Mouse (Mus musculus) limb, embryonic 13.5 days (tissue): ENCODE data around the gene Tnpo3. TPM values are rescaled to one million over a fixed set of nuclear protein-coding genes. Genes with fewer than 3 reads are reported as not detected.

Experiments
- ATAC-seq: fragments of 200-750 bp; cut with Nextera tagmentation; 2 replicates; pipeline ENCODE4 v1.8.0; 2017; ENCODE audit warnings: low read depth, moderate number of reproducible peaks, moderate TSS enrichment; ENCODE audit not compliant: low FRiP score
- H3K27ac ChIP-seq: fragments of 300-500 bp; sonication (generic); 2 replicates; pipeline ENCODE4 v1.5.1; 2015; ENCODE audit warnings: inconsistent platforms, mild to moderate bottlenecking, moderate library complexity
- H3K27me3 ChIP-seq: fragments of 300-500 bp; sonication (generic); 2 replicates; pipeline ENCODE4 v1.6.1; 2015; ENCODE audit warnings: mild to moderate bottlenecking, inconsistent platforms
- H3K36me3 ChIP-seq: fragments of 300-500 bp; sonication (generic); 2 replicates; pipeline ENCODE4 v1.6.1; 2015; ENCODE audit warnings: inconsistent platforms, mild to moderate bottlenecking, moderate library complexity
- H3K4me1 ChIP-seq: fragments of 300-500 bp; sonication (generic); 2 replicates; pipeline ENCODE4 v1.6.1; 2015; ENCODE audit warnings: inconsistent platforms
- H3K4me2 ChIP-seq: fragments of 300-500 bp; sonication (generic); replicated peaks from 2 replicates; pipeline ENCODE4 v1.6.1; 2015; ENCODE audit warnings: inconsistent platforms, mild to moderate bottlenecking, moderate library complexity
- H3K4me3 ChIP-seq: fragments of 300-500 bp; sonication (generic); 2 replicates; pipeline ENCODE4 v1.5.1; 2015; ENCODE audit warnings: moderate library complexity, mild to moderate bottlenecking, inconsistent platforms
- H3K9ac ChIP-seq: fragments of 300-500 bp; sonication (generic); 2 replicates; pipeline ENCODE4 v1.6.1; 2015; ENCODE audit warnings: mild to moderate bottlenecking, inconsistent platforms
- H3K9me3 ChIP-seq: fragments of 300-500 bp; sonication (generic); 2 replicates; pipeline ENCODE4 v1.6.1; 2016; ENCODE audit warnings: inconsistent platforms
- WGBS: fragments of 180-500 bp; shearing (Covaris S2); methylation state at CpG from one replicate; pipeline ENCODE4 v1.1.7; 2015; 5-methylcytosine and 5-hydroxymethylcytosine counted together
- polyA plus RNA-seq: library from polyadenylated mRNA; unstranded; fragments of >200 nt; fragmentation: Nextera tagmentation; extraction: Ambion mirVana; gene quantifications from 2 replicates; pipeline ENCODE4 v1.2.1, GENCODE M21; 2015

Gene Tnpo3
- polyA plus RNA-seq, result 97.3 and 98.8 TPM in 2 replicates

DNA sequence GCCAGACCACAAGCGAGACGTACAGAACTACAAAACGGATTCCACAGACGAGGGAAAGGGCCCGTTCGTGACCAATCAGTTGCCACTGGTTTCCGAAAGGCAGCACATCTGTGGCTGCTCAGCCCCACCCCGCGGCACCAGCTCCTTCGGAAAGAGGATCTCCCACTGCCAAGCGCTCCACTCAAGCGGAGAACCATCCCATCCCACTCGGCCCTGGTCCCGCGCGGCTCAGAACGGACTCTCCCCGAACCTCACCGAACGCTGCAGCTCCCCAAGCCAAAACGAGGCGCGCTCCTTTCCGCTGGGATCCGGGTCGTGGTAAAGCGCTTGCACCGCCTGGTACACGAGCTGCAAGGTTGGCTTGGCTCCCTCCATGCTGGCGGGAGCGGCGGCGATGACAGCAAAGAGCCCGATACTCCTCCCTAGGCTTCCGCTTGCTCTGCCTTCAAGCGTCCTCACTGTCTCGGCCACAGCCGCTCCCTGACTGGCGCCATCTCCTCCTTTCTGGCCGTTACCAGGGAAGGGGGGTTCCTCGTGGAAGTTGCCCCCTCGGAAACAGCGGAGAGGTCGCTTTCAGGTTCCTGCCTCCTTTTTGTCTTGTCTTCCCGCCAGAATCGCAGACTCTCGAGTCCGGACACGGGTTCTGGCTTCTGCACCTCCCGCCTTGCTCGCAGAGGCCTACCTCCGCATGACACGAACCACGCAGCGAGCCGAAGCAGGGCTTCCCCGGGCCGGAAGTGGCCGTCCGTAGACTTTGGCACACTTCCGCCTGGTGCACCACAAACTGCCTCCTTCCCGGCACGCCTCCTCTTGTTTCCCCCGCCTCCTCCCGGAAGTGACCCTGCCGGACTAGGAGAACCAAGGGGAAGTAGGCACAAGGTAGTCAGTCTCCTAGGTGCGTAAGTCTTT, at the start of gene Tnpo3:
Gene Tnpo3 (minus strand): TSS at position 777 of the 909 bp plus-strand sequence.
- ATAC-seq, result peak; percentile 98
- Histone ChIP-seq H3K36me3 (no peaks in the 10 kb centered on the region), H3K4me2 (peak within 1 kb of the TSS; percentile 86), H3K4me3 (peak within 1 kb of the TSS; percentile 99), H3K27ac (peak within 1 kb of the TSS; percentile 84), H3K9me3 (no peaks in the 10 kb centered on the region), H3K9ac (peak within 1 kb of the TSS; percentile 95), H3K27me3 (no peaks in the 10 kb centered on the region), H3K4me1 (peaks cover 18% of the 10 kb centered on the region)
- under 1% methylated on average over 67 of the region's 67 CpGs for WGBS

DNA sequence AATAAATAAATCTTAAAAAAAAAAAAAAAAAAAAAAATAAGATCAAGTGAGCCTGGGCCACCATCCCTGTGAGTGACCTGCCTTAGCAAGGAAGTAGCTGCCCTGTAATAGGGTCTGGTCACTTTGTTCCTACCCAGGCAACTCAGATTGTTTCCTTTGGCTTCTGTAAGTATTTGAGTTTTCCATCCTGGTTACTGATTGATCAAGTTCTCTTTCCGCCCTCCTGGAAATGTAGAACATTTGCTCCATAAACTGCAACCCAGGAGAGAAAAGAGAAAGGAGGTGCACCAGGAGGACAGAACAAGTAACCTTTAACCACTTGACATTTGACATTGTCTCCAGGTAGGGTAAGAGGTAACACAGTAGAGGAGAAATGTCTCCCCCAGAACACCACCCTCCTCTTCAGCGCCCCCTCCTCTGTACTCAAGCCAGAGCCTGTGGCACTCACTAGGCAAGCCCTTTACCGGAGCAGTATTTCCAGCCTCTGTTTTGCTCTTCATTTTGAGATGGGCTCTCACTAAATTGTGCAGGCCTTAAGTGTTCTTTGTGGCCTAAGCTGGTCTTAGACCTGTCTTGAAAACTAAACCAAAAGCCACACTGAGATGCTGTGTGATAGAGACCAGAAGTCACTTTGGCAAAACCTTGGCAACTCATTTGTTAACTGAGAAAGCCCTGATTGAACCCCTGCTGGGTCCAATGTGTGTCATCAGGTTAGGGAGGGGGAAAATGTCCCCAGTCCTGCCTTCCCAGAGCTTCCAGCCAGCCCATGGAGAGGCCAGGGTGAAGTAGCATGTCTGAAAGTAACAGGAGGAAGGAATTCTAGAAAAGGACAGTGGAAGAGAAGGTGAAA, 49.2 kb upstream of the Tnpo3 start:
- WGBS, result 90% methylated on average over 3 of the region's 3 CpGs

GRCm38 (mm10) chr6:29653271-29653670, 43.6 kb upstream of the Tnpo3 start:
- ATAC-seq, result no peak
- no peaks in the 10 kb centered on the region for H3K36me3 ChIP-seq
- H3K4me1 ChIP-seq, result no peaks in the 10 kb centered on the region
- no peak overlapping the region for H3K27ac ChIP-seq
- H3K9ac ChIP-seq, result no peak overlapping the region
- H3K4me2 ChIP-seq, result no peak overlapping the region
- no peaks in the 10 kb centered on the region for H3K9me3 ChIP-seq
- H3K4me3 ChIP-seq, result no peak overlapping the region
- no peaks in the 10 kb centered on the region for H3K27me3 ChIP-seq

More for the DNA sequence above, 49.2 kb upstream of the Tnpo3 start:
- no peak for ATAC-seq
- Histone ChIP-seq H3K27me3 (no peaks in the 10 kb centered on the region), H3K36me3 (no peaks in the 10 kb centered on the region), H3K4me3 (no peak overlapping the region), H3K27ac (no peak overlapping the region), H3K4me2 (no peak overlapping the region), H3K9me3 (no peaks in the 10 kb centered on the region), H3K9ac (no peak overlapping the region), H3K4me1 (no peaks in the 10 kb centered on the region)

DNA sequence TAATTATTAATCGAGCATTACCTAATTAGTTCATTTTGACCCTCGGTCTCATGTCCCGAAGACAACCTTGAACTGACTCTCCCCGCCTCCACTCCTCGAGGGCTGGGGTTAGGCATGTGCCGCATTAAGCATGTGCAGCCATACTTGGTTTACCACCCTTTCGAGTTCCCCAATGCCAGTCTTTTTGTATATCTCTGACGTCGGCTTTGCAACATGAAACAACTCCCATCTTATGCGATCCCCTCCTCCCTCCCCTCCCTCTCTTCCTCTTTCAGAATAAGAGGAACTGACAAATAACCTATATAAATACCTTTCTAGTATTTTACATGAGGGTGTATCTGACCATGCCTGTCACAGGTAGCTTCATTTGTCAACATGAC, 40.5 kb upstream of the Tnpo3 start:
- no peak overlapping the region for H3K4me2 ChIP-seq
- H3K9ac ChIP-seq, result no peak overlapping the region
- H3K4me3 ChIP-seq, result no peak overlapping the region
- 67% methylated on average over 10 of the region's 10 CpGs for WGBS
- no peaks in the 10 kb centered on the region for H3K9me3 ChIP-seq
- ATAC-seq, result no peak
- no peaks in the 10 kb centered on the region for H3K4me1 ChIP-seq
- H3K36me3 ChIP-seq, result no peaks in the 10 kb centered on the region
- H3K27ac ChIP-seq, result no peak overlapping the region
- no peaks in the 10 kb centered on the region for H3K27me3 ChIP-seq

DNA sequence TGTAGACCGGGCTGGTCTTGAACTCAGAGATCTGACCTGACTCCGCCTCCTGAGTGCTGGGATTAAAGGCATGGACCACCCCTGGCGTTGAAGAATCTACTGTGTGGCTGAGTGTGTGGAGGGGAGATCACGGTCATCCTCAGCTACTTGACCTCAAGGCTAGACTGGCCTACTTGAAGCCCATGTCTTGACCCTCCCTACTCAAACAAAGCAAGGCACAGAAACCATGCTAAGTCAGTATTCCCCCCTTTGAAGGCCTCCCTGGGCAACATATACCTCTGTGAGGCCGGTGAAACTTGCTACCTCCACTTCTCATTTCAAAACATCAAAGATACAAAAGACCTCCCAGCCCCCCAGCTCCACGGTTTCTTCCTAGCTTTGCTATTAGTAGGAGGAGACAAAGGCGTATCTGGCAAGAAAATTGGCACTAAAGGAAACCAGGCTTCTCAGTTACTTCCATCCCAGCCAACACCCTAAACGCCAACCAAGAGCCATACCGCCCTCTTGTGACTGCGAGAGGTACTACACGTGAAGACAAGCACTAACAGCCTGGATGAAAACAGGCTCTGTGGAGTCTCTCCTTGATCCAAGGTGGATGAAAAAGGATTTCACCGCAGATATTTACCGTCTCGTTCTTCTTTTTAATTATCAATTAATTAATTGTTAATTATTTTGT, 39.9 kb upstream of the Tnpo3 start:
- Histone ChIP-seq H3K27me3 (no peaks in the 10 kb centered on the region), H3K9me3 (no peaks in the 10 kb centered on the region), H3K4me1 (no peaks in the 10 kb centered on the region), H3K9ac (no peak overlapping the region), H3K27ac (no peak overlapping the region), H3K4me2 (no peak overlapping the region), H3K36me3 (no peaks in the 10 kb centered on the region), H3K4me3 (no peak overlapping the region)
- 32% methylated on average over 14 of the region's 14 CpGs for WGBS
- ATAC-seq, result peak; percentile 24; the same call in 1 of the 2 replicates

DNA sequence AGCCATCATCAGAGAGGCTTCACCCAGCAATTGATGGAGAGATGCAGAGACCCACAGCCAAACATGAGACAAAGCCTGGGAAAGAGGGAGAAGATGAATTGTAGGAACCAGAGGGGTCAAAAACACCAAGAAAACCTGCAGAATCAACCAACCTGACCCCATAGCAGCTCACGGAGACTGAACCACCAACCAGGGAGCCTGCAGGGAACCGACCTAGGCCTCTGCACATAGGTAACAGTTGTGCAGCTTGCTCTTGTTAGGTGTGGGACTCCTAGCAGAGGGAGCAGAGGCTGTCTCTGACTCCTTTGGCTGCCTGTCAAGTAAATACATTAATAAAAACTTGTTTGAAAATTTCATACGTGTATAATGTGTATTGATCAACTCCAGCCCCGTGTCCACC, 32.1 kb upstream of the Tnpo3 start:
- Histone ChIP-seq H3K9me3 (peaks cover 5% of the 10 kb centered on the region), H3K4me3 (no peak overlapping the region), H3K4me1 (no peaks in the 10 kb centered on the region), H3K4me2 (no peak overlapping the region), H3K27me3 (peaks cover 13% of the 10 kb centered on the region), H3K36me3 (no peaks in the 10 kb centered on the region), H3K9ac (no peak overlapping the region), H3K27ac (no peak overlapping the region)
- no peak for ATAC-seq
- 87% methylated on average over 4 of the region's 4 CpGs for WGBS

GRCm38 (mm10) chr6:29639580-29640419, 30.1 kb upstream of the Tnpo3 start:
- peaks cover 5% of the 10 kb centered on the region for H3K9me3 ChIP-seq
- WGBS, result 35% methylated on average over 7 of the region's 7 CpGs
- no peaks in the 10 kb centered on the region for H3K36me3 ChIP-seq
- no peak overlapping the region for H3K9ac ChIP-seq
- no peak overlapping the region for H3K27ac ChIP-seq
- no peak overlapping the region for H3K4me3 ChIP-seq
- ATAC-seq, result no peak
- peaks cover 13% of the 10 kb centered on the region for H3K27me3 ChIP-seq
- H3K4me2 ChIP-seq, result peak overlapping the region; percentile 32; the same call in 1 of the 2 replicates
- H3K4me1 ChIP-seq, result no peaks in the 10 kb centered on the region

DNA sequence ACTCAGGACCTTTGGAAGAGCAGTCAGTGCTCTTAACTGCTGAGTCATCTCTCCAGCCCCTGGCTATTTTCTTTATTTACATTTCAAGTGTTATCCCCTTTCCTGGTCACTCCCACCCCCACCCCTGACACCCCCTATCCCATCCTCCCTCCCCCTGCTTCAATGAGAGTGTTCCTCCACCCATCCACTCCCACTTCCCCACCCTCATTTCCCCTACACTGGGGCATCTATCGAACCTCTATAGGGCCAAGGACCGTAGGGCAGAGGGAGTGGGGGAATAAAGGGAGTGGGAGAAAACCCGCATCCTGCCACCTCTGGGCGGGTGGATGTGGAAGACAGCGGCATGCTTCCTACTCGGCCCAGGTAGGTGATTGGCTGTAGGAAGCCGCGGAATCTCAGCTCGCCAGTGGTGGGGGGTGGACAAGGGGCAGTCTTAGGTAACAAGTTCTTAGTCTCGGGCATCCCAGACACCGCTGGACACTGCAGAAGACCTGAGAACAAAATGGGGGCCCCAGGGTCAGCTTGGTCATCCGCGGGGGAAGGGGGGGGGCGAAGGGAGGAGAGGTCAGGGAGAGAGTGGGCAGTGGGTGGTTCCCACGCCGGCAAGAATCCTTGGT, 29.3 kb upstream of the Tnpo3 start:
- no peak overlapping the region for H3K4me3 ChIP-seq
- peak overlapping the region; percentile 32 for H3K4me2 ChIP-seq
- no peak overlapping the region for H3K27ac ChIP-seq
- H3K4me1 ChIP-seq, result no peaks in the 10 kb centered on the region
- H3K36me3 ChIP-seq, result no peaks in the 10 kb centered on the region
- 10% methylated on average over 16 of the region's 16 CpGs for WGBS
- H3K27me3 ChIP-seq, result peaks cover 13% of the 10 kb centered on the region
- no peak for ATAC-seq
- H3K9me3 ChIP-seq, result peaks cover 5% of the 10 kb centered on the region
- H3K9ac ChIP-seq, result no peak overlapping the region

GRCm38 (mm10) chr6:29637397-29638373, 28.0 kb upstream of the Tnpo3 start:
- H3K4me3 ChIP-seq, result no peak overlapping the region
- H3K36me3 ChIP-seq, result no peaks in the 10 kb centered on the region
- H3K9ac ChIP-seq, result no peak overlapping the region
- no peak overlapping the region for H3K4me2 ChIP-seq
- H3K27ac ChIP-seq, result no peak overlapping the region
- H3K27me3 ChIP-seq, result peaks cover 25% of the 10 kb centered on the region
- H3K9me3 ChIP-seq, result no peaks in the 10 kb centered on the region; the same call in 1 of the 2 replicates
- H3K4me1 ChIP-seq, result peaks cover 2% of the 10 kb centered on the region; the same call in 1 of the 2 replicates
- WGBS, result 78% methylated on average over 3 of the region's 3 CpGs
- no peak for ATAC-seq
